In the genomic region with DNA sequence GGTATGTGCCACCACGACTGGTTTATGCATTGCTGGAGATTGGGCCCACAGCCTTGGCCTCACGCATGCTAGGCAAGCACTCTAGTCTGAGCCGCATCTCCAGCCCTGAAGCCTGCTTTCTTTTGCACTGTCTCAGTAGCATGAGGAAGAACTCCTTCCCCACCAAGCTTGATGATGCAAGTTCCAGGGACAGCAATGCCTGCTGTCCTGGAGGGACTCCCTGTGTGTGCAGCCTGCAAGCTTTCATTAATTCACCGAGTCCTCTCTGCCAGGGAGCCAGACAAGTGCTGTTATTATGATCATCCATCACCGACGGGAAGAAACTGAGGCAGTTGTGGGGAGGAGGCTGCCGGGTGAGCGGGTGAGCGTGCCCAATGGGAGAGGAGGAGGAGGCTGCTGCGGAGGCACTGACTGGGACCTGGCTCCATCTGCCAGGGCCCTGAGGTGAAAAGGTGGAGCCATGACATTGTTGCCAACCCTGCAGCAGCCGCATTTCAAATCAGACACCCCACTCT, we compare ENCODE assay signal across 28 mouse cellular contexts. TPM values are rescaled to one million over a fixed set of nuclear protein-coding genes. Genes with fewer than 3 reads are reported as not detected.
DNase-seq lines count a peak whose midpoint lies in the region; ATAC-seq and TF ChIP-seq lines count a peak whose summit lies in the region.
"Had no signal": no experiment of that assay in that cellular context is flagged by ENCODE, and none has a peak within 500 bp of the region (broad histone marks: within the 10 kb centered on the region; RNA-seq: fewer than 3 reads in every experiment).

No protein-coding gene starts in this region.

- H3K27ac ChIP-seq in hindbrain, embryonic 12.5 days: peak overlapping the region; percentile 60
- no peak overlapping the region for H3K27ac ChIP-seq in hindbrain, postnatal 0 days
- 0 out of 2 replicates have a peak overlapping the region, but pooled peaks have one; percentile 8 for H3K27ac ChIP-seq in neural tube, embryonic 11.5 days (ENCODE audit: low read depth, low read length)
- H3K27ac ChIP-seq in hindbrain, embryonic 13.5 days: peak overlapping the region; percentile 52
- H3K27ac ChIP-seq: embryonic facial prominence, embryonic 10.5 days; embryonic facial prominence, embryonic 13.5 days; forebrain, embryonic 10.5 days; forebrain, embryonic 13.5 days; heart, adult 2 months; heart, embryonic 10.5 days; heart, embryonic 13.5 days had no signal

- H3K36me3 ChIP-seq in hindbrain, embryonic 12.5 days: no peaks in the 10 kb centered on the region
- H3K36me3 ChIP-seq in hindbrain, postnatal 0 days (ENCODE audit: insufficient read depth, low read length): no peaks in the 10 kb centered on the region
- no peaks in the 10 kb centered on the region for H3K36me3 ChIP-seq in neural tube, embryonic 11.5 days (ENCODE audit: control insufficient read depth, insufficient read depth, low read length)
- H3K36me3 ChIP-seq in hindbrain, embryonic 13.5 days: no peaks in the 10 kb centered on the region
- H3K36me3 ChIP-seq: embryonic facial prominence, embryonic 10.5 days; embryonic facial prominence, embryonic 13.5 days; forebrain, embryonic 10.5 days; heart, embryonic 10.5 days; heart, embryonic 13.5 days had no signal

- peaks cover 6% of the 10 kb centered on the region for H3K4me1 ChIP-seq in hindbrain, embryonic 12.5 days
- H3K4me1 ChIP-seq in hindbrain, postnatal 0 days (ENCODE audit: insufficient read depth, low read length): no peaks in the 10 kb centered on the region
- no peaks in the 10 kb centered on the region; the same call in 1 of the 2 replicates for H3K4me1 ChIP-seq in neural tube, embryonic 11.5 days (ENCODE audit: control insufficient read depth, insufficient read depth, low read length)
- H3K4me1 ChIP-seq in hindbrain, embryonic 13.5 days (replicated peaks): peaks cover 13% of the 10 kb centered on the region
- H3K4me1 ChIP-seq: embryonic facial prominence, embryonic 13.5 days; heart, embryonic 10.5 days; heart, embryonic 13.5 days had no signal

- no peak for DNase-seq in hindbrain, postnatal 0 days (ENCODE audit: low spot score)
- DNase-seq in neural tube, embryonic 11.5 days (ENCODE audit: low spot score): no peak
- no peak for DNase-seq in neural tube, embryonic 10.5 days (ENCODE audit: extremely low spot score, low spot score)
- no peak for DNase-seq in thymus, postnatal 36 days
- DNase-seq: adrenal gland, adult 8-10 months; adrenal gland, postnatal 25 days; cerebellum, adult 11-12 months; cerebellum, adult 8-10 months; cerebellum, postnatal 10 days; cerebellum, postnatal 36 days; embryo, embryonic 11 days; gastrocnemius, postnatal 10 days; gastrocnemius, postnatal 36 days; heart, adult 2 months; heart, postnatal 14 days; heart, postnatal 4 days had no signal

- H3K4me2 ChIP-seq in hindbrain, embryonic 12.5 days (replicated peaks): no peak overlapping the region
- H3K4me2 ChIP-seq in hindbrain, postnatal 0 days (ENCODE audit: low read depth, low read length): no peak overlapping the region
- H3K4me2 ChIP-seq in neural tube, embryonic 11.5 days (ENCODE audit: low read depth): no peak overlapping the region
- no peak overlapping the region for H3K4me2 ChIP-seq in hindbrain, embryonic 13.5 days
- H3K4me2 ChIP-seq: embryonic facial prominence, embryonic 13.5 days; forebrain, embryonic 13.5 days; heart, embryonic 13.5 days had no signal

- no peak for TF ChIP-seq CTCF in hindbrain, postnatal 0 days (IDR thresholded peaks at IDR 0.05; ENCODE audit: low read depth)

- no peaks in the 10 kb centered on the region for H3K27me3 ChIP-seq in hindbrain, embryonic 12.5 days
- H3K27me3 ChIP-seq in hindbrain, postnatal 0 days (ENCODE audit: insufficient read depth, low read length): no peaks in the 10 kb centered on the region
- no peaks in the 10 kb centered on the region for H3K27me3 ChIP-seq in neural tube, embryonic 11.5 days (ENCODE audit: control insufficient read depth, insufficient read depth, low read length)
- H3K27me3 ChIP-seq in hindbrain, embryonic 13.5 days: no peaks in the 10 kb centered on the region
- H3K27me3 ChIP-seq: forebrain, embryonic 13.5 days had no signal

- H3K9me3 ChIP-seq in hindbrain, embryonic 12.5 days (replicated peaks): no peaks in the 10 kb centered on the region
- H3K9me3 ChIP-seq in hindbrain, postnatal 0 days (ENCODE audit: low read length): no peaks in the 10 kb centered on the region
- H3K9me3 ChIP-seq in neural tube, embryonic 11.5 days (ENCODE audit: control insufficient read depth, low read length): no peaks in the 10 kb centered on the region
- no peaks in the 10 kb centered on the region for H3K9me3 ChIP-seq in hindbrain, embryonic 13.5 days
- H3K9me3 ChIP-seq: embryonic facial prominence, embryonic 10.5 days; embryonic facial prominence, embryonic 13.5 days; forebrain, embryonic 10.5 days; forebrain, embryonic 13.5 days; heart, embryonic 10.5 days; heart, embryonic 13.5 days had no signal

- no peak overlapping the region for H3K4me3 ChIP-seq in hindbrain, embryonic 12.5 days
- no peak overlapping the region for H3K4me3 ChIP-seq in hindbrain, postnatal 0 days (ENCODE audit: low read length)
- H3K4me3 ChIP-seq in neural tube, embryonic 11.5 days (ENCODE audit: low read depth, low read length): no peak overlapping the region
- H3K4me3 ChIP-seq in hindbrain, embryonic 13.5 days: no peak overlapping the region
- H3K4me3 ChIP-seq: embryonic facial prominence, embryonic 10.5 days; embryonic facial prominence, embryonic 13.5 days; erythroblast, embryonic 14.5 days; forebrain, embryonic 10.5 days; forebrain, embryonic 13.5 days; heart, adult 2 months; heart, embryonic 10.5 days; heart, embryonic 13.5 days had no signal

- WGBS in hindbrain, embryonic 12.5 days: 38% methylated on average over 11 of the region's 11 CpGs
- 35% methylated on average over 11 of the region's 11 CpGs for WGBS in hindbrain, postnatal 0 days
- 43% methylated on average over 11 of the region's 11 CpGs for WGBS in neural tube, embryonic 11.5 days
- 31% methylated on average over 11 of the region's 11 CpGs for WGBS in hindbrain, embryonic 13.5 days

- ATAC-seq in hindbrain, embryonic 12.5 days (ENCODE audit: low FRiP score): peak; percentile 73
- ATAC-seq in hindbrain, postnatal 0 days: no peak
- no peak for ATAC-seq in neural tube, embryonic 11.5 days (ENCODE audit: insufficient read depth, low FRiP score, low TSS enrichment)
- ATAC-seq in hindbrain, embryonic 13.5 days (ENCODE audit: low FRiP score): no peak
- ATAC-seq: CD4-positive, CD25-positive, alpha-beta regulatory T cell, adult 4 months; forebrain, embryonic 13.5 days; forebrain, embryonic 16.5 days had no signal

- no peak overlapping the region for H3K9ac ChIP-seq in hindbrain, embryonic 12.5 days
- no peak overlapping the region for H3K9ac ChIP-seq in hindbrain, postnatal 0 days (replicated peaks; ENCODE audit: low read length)
- no peak overlapping the region for H3K9ac ChIP-seq in neural tube, embryonic 11.5 days (ENCODE audit: low read length)
- H3K9ac ChIP-seq in hindbrain, embryonic 13.5 days: no peak overlapping the region; the same call in 1 of the 2 replicates
- H3K9ac ChIP-seq: embryonic facial prominence, embryonic 13.5 days; forebrain, embryonic 13.5 days; heart, embryonic 13.5 days had no signal

RNA-seq across cellular contexts. Expression of a gene that starts 14.1 kb away (rescaled TPM):
- 7.6 and 8.0 TPM in 2 replicates for polyA plus RNA-seq in hindbrain, embryonic 12.5 days (2016; fragmentation: Nextera tagmentation; extraction: Ambion mirVana)
- total RNA-seq in hindbrain, postnatal 0 days (2014; rRNA removed): 38.2 and 42.0 TPM in 2 replicates
- polyA plus RNA-seq in hindbrain, postnatal 0 days (2015; fragmentation: Nextera tagmentation; extraction: Ambion mirVana): 15.9 and 16.1 TPM in 2 replicates
- polyA plus RNA-seq in neural tube, embryonic 11.5 days (2014; fragmentation: Nextera tagmentation; extraction: Ambion mirVana): 4.7 and 5.7 TPM in 2 replicates
- polyA plus RNA-seq in hindbrain, embryonic 13.5 days (2015; fragmentation: Nextera tagmentation; extraction: Ambion mirVana): 14.7 and 15.7 TPM in 2 replicates
- total RNA-seq: granulocyte monocyte progenitor cell, adult 5-6 weeks had no signal
- polyA plus RNA-seq: erythroblast, embryonic 14.5 days had no signal

RNA-seq across cellular contexts. Expression of a gene that starts 30.3 kb away (rescaled TPM):
- 20.3 and 21.9 TPM in 2 replicates for polyA plus RNA-seq in hindbrain, embryonic 12.5 days (2016; fragmentation: Nextera tagmentation; extraction: Ambion mirVana)
- 15.3 and 20.9 TPM in 2 replicates for total RNA-seq in hindbrain, postnatal 0 days (2014; rRNA removed)
- 15.7 and 16.0 TPM in 2 replicates for polyA plus RNA-seq in hindbrain, postnatal 0 days (2015; fragmentation: Nextera tagmentation; extraction: Ambion mirVana)
- polyA plus RNA-seq in neural tube, embryonic 11.5 days (2014; fragmentation: Nextera tagmentation; extraction: Ambion mirVana): 25.4 and 25.6 TPM in 2 replicates
- polyA plus RNA-seq in hindbrain, embryonic 13.5 days (2015; fragmentation: Nextera tagmentation; extraction: Ambion mirVana): 20.1 and 21.4 TPM in 2 replicates
